Mouse (Mus musculus) hindbrain, embryonic 11.5 days (tissue): Measurements from ENCODE around the gene Haus5. TPM values are rescaled to one million over a fixed set of nuclear protein-coding genes. Genes with fewer than 3 reads are reported as not detected.
A peak's percentile ranks its signal among the peaks of the same experiment; 100 is the strongest.

Experiments used
- ATAC-seq: fragments of 200-750 bp; cut with Nextera tagmentation; 2 replicates; pipeline ENCODE4 v1.8.0; 2017; ENCODE audit warnings: mild to moderate bottlenecking, moderate TSS enrichment, moderate library complexity; ENCODE audit not compliant: low FRiP score
- DNase-seq: peaks from one replicate; pipeline ENCODE4 v3.0.0-alpha.2; 2015; ENCODE audit warnings: low spot score
- H3K27ac ChIP-seq: fragments of 300-500 bp; sonication (generic); 2 replicates; pipeline ENCODE4 v1.5.1; 2014; ENCODE audit warnings: mild to moderate bottlenecking, low read depth, low read length
- H3K27me3 ChIP-seq: fragments of 300-500 bp; sonication (generic); 2 replicates; pipeline ENCODE4 v1.6.1; 2014; ENCODE audit warnings: mild to moderate bottlenecking, low read length, moderate library complexity, mixed read lengths; ENCODE audit not compliant: control insufficient read depth, insufficient read depth
- H3K36me3 ChIP-seq: fragments of 300-500 bp; sonication (generic); 2 replicates; pipeline ENCODE4 v1.6.1; 2014; ENCODE audit warnings: mild to moderate bottlenecking, low read length, moderate library complexity, mixed read lengths; ENCODE audit not compliant: control insufficient read depth, insufficient read depth
- H3K4me1 ChIP-seq: fragments of 300-500 bp; sonication (generic); replicated peaks from 2 replicates; pipeline ENCODE4 v1.6.1; 2014; ENCODE audit warnings: low read length, mixed read lengths; ENCODE audit not compliant: control insufficient read depth, insufficient read depth
- H3K4me2 ChIP-seq: fragments of 300-500 bp; sonication (generic); replicated peaks from 2 replicates; pipeline ENCODE4 v1.6.1; 2014; ENCODE audit warnings: mild to moderate bottlenecking, low read depth, low read length
- H3K4me3 ChIP-seq: fragments of 300-500 bp; sonication (generic); 2 replicates; pipeline ENCODE4 v1.5.1; 2014; ENCODE audit warnings: low read depth, low read length
- H3K9ac ChIP-seq: fragments of 300-500 bp; sonication (generic); 2 replicates; pipeline ENCODE4 v1.6.1; 2014; ENCODE audit warnings: low read depth, low read length
- H3K9me3 ChIP-seq: fragments of 300-500 bp; sonication (generic); 2 replicates; pipeline ENCODE4 v1.6.1; 2016; ENCODE audit warnings: low read length; ENCODE audit not compliant: control insufficient read depth
- WGBS: fragments of 180-500 bp; shearing (Covaris S2); extraction: QIAGEN DNeasy Blood & Tissue Kit; methylation state at CpG from one replicate; pipeline ENCODE4 v1.1.7; 2014; 5-methylcytosine and 5-hydroxymethylcytosine counted together
- polyA plus RNA-seq: library from polyadenylated mRNA; unstranded; fragments of >200 nt; fragmentation: Nextera tagmentation; extraction: Ambion mirVana; gene quantifications from 2 replicates; pipeline ENCODE4 v1.2.1, GENCODE M21; 2014

The Haus5 gene
- polyA plus RNA-seq, 1 experiment from 2014 or later = 40.3 TPM

DNA sequence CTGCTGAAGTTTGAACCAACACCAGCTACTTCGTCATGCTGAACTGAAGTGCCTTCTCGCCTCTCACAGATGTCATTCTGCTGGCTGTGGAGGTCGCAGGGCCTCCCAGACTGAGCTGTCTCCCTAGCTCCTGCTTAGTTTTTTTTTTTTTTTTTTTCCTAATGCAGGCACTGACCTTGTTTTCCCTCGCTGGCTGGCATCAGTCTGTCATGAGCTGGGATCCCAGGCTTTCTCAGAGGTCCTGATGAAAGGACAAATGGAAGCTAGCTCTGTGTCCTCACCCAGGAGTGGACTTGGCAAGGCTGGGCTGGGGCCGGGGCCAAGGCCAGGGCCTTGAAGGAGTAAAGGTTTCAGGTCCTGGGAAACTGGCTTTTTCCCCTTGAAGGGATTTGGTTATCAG is 17.1 kb upstream of the Haus5 start:
- H3K4me3 ChIP-seq = no peak overlapping the region
- no peaks in the 10 kb centered on the region for H3K36me3 ChIP-seq
- no peaks in the 10 kb centered on the region for H3K9me3 ChIP-seq
- no peak overlapping the region for H3K27ac ChIP-seq
- no peaks in the 10 kb centered on the region for H3K4me1 ChIP-seq
- WGBS = 68% methylated on average over 5 of the region's 5 CpGs
- H3K27me3 ChIP-seq = no peaks in the 10 kb centered on the region
- DNase-seq (no peak), ATAC-seq (no peak)
- no peak overlapping the region for H3K9ac ChIP-seq
- no peak overlapping the region for H3K4me2 ChIP-seq

- H3K4me1 ChIP-seq = no peaks in the 10 kb centered on the region
- H3K4me2 ChIP-seq = no peak overlapping the region
- DNase-seq = no peak
- H3K4me3 ChIP-seq = no peak overlapping the region
- H3K27me3 ChIP-seq = no peaks in the 10 kb centered on the region
- H3K27ac ChIP-seq = no peak overlapping the region
- WGBS = 73% methylated on average over 5 of the region's 5 CpGs
- H3K9me3 ChIP-seq = no peaks in the 10 kb centered on the region
- no peaks in the 10 kb centered on the region for H3K36me3 ChIP-seq
- H3K9ac ChIP-seq = no peak overlapping the region
- no peak for ATAC-seq
Measured at GRCm38 (mm10) chr7:30678263-30678975, 13.6 kb upstream of the Haus5 start.

DNA sequence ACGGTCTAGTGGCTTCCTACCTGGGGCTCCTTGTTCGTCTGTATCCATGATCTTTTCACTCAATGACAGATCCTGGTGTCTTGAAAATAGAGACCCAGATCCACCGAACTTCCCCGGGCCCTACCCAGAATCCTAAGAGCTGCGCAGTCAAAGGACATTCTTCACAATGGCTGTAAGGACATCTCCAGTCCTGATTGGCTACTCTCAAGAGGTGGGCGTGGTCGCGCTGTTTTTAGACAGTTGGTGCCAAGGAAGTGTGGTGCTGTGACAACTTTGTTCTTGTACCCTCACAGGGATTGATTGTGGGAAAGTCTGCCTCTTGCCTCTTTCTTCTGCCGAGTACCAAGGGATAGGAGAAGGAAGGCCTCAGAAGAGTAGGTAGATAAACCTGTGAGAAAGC is 6.7 kb upstream of the Haus5 start, which contains the start of gene Pmis2:
TSS of gene Pmis2 (minus strand) at position 126 of the 400 bp plus-strand sequence.
- 68% methylated on average over 9 of the region's 9 CpGs for WGBS
- Histone ChIP-seq H3K27me3 (no peaks in the 10 kb centered on the region), H3K9ac (no peak within 1 kb of the TSS), H3K4me2 (no peak within 1 kb of the TSS), H3K36me3 (no peaks in the 10 kb centered on the region), H3K27ac (no peak within 1 kb of the TSS), H3K4me1 (no peaks in the 10 kb centered on the region), H3K9me3 (no peaks in the 10 kb centered on the region), H3K4me3 (no peak within 1 kb of the TSS)
- DNase-seq = no peak
- no peak for ATAC-seq

- WGBS = 49% methylated on average over 3 of the region's 3 CpGs
Measured at GRCm38 (mm10) chr7:30669229-30669628, 4.4 kb upstream of the Haus5 start.

DNA sequence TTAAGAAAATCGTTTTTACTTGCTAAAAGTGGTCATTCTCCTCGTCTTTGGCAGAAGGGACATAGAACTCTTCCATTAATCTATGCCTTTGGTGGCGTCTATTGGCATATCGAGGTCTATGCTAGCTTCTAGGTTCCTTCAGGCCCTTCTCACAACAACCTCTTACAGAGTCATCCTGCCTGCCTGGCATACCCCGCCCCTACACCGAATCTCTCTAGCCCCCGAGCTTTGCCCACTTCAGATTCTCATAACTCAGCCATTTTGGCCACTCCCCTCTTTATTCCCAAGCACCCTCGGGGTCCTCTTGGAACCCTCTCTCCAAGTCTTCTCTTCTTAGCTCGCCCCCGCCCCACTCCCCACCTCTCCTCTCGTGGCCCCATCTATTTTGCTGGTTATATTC is 527 bp upstream of the Haus5 start:
- 7% methylated on average over 11 of the region's 11 CpGs for WGBS
- peak overlapping the region; percentile 56 for H3K4me3 ChIP-seq

More at GRCm38 (mm10) chr7:30669229-30669628, 4.4 kb upstream of the Haus5 start:
- H3K4me1 ChIP-seq = no peaks in the 10 kb centered on the region
- H3K27ac ChIP-seq = no peak overlapping the region
- no peak for ATAC-seq
- no peak overlapping the region for H3K9ac ChIP-seq
- H3K27me3 ChIP-seq = no peaks in the 10 kb centered on the region
- DNase-seq = peak; percentile 28
- no peaks in the 10 kb centered on the region for H3K9me3 ChIP-seq
- no peak overlapping the region for H3K4me2 ChIP-seq
- H3K4me3 ChIP-seq = no peak overlapping the region
- no peaks in the 10 kb centered on the region for H3K36me3 ChIP-seq

DNA sequence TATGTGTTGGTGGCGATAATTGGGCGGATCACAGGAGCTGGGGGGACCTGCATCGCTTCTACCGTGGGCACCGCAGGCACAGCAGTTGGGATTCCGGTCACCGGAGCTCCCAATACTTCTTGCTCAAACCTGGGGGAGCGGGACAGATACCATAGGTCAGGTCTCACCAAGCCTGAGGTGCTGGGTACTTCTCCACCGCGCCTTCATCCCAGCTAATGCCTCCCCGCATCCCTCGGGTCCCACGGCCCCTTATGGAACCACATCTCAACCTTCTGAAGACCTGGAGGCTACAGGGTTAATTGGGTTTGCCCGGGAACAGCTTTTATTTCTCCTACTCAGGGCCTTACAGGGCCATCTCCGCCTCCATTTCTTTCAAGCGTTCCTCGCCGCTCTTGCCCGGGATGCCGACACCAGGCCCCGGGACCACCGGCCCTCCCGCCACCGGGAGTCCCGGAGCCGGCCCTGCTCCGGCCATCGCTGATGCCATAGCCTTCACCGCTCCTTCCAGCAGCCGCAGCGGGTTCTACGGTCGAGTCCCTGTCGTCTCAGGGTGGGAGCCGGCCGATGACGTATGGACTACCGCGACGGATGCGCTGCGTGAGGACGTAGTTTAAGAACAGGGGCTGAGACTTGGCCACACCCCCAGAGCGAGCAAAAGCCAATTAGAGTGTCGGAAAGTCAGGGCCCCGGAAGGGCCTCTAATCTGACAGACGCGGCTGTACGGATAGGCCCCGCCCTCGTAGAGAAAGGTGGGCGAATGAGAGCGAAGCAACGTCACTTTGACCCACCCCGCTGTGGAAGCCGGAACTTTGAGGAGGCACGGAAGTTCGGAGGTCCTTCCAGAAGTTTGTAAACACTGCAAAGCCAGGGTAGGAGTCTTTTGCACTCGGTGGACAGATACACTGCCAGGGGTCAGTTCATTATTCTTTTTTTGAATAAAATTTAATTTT is 14.9 kb downstream of the Haus5 start, which contains the start of gene Rbm42:
TSS of gene Rbm42 (minus strand) at position 727 of the 950 bp plus-strand sequence.
- Histone ChIP-seq H3K4me2 (peak within 1 kb of the TSS; percentile 67), H3K9me3 (no peaks in the 10 kb centered on the region), H3K27ac (0 out of 2 replicates have a peak within 1 kb of the TSS, but pooled peaks have one; percentile 4), H3K9ac (peak within 1 kb of the TSS; percentile 77), H3K4me1 (peaks cover 3% of the 10 kb centered on the region; the same call in 1 of the 2 replicates), H3K36me3 (peaks cover 10% of the 10 kb centered on the region; the same call in 1 of the 2 replicates), H3K27me3 (no peaks in the 10 kb centered on the region), H3K4me3 (peak within 1 kb of the TSS; percentile 71)
- DNase-seq (peak; percentile 97), ATAC-seq (peak; percentile 100)
- WGBS = 2% methylated on average over 59 of the region's 59 CpGs

More for the DNA sequence above, 527 bp upstream of the Haus5 start:
- peak; percentile 32 for DNase-seq
- Histone ChIP-seq H3K36me3 (peaks cover 2% of the 10 kb centered on the region; the same call in 1 of the 2 replicates), H3K4me2 (peak overlapping the region; percentile 81), H3K9me3 (no peaks in the 10 kb centered on the region), H3K27me3 (no peaks in the 10 kb centered on the region), H3K27ac (no peak overlapping the region), H3K9ac (peak overlapping the region; percentile 62), H3K4me1 (no peaks in the 10 kb centered on the region)
- ATAC-seq = peak; percentile 67

- WGBS = 20% methylated on average over 4 of the region's 4 CpGs
- Histone ChIP-seq H3K4me3 (no peak overlapping the region), H3K27ac (no peak overlapping the region), H3K36me3 (peaks cover 6% of the 10 kb centered on the region; the same call in 1 of the 2 replicates), H3K4me2 (no peak overlapping the region), H3K4me1 (no peaks in the 10 kb centered on the region), H3K27me3 (peaks cover 26% of the 10 kb centered on the region), H3K9ac (no peak overlapping the region), H3K9me3 (no peaks in the 10 kb centered on the region)
- no peak for DNase-seq
- ATAC-seq = no peak
Measured at GRCm38 (mm10) chr7:30639083-30639482, 25.7 kb downstream of the Haus5 start.

DNA sequence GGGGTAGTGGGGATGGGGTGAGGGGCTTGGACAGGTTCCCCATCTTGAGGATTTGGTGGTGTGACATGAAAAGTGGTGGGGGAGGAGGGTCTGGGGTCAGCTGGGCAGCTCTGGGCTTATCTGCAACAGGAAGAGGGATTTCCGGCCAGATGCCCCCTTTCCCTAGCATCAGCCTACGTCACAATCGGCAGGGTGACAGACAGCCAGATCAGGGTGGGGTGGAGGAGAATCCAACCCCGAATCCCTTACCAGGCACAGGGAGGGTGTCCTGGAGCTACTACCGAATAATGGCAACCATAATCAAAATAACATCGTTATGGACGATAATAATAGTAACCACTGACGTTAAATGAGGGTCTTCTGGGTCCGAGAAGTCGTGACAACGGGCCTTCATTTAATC is 28.4 kb downstream of the Haus5 start:
- H3K4me3 ChIP-seq = no peak overlapping the region
- no peak overlapping the region for H3K9ac ChIP-seq
- H3K4me1 ChIP-seq = no peaks in the 10 kb centered on the region
- no peaks in the 10 kb centered on the region for H3K9me3 ChIP-seq
- no peak for DNase-seq
- 30% methylated on average over 11 of the region's 11 CpGs for WGBS
- H3K4me2 ChIP-seq = no peak overlapping the region
- H3K27ac ChIP-seq = no peak overlapping the region
- H3K36me3 ChIP-seq = no peaks in the 10 kb centered on the region
- no peak for ATAC-seq
- peaks cover 47% of the 10 kb centered on the region for H3K27me3 ChIP-seq
